Mouse (Mus musculus) testis, adult 2 months (tissue): ENCODE data around the gene Zbtb45. TPM values are rescaled to one million over a fixed set of nuclear protein-coding genes. Genes with fewer than 3 reads are reported as not detected.

ENCODE experiments used
- H3K27ac ChIP-seq: fragments of 200-500 bp; 2 replicates; pipeline ENCODE4 v1.5.1; 2012; ENCODE audit warnings: low read depth, low read length; ENCODE audit not compliant: control insufficient read depth, insufficient read depth
- H3K27me3 ChIP-seq: fragments of 200-500 bp; 2 replicates; pipeline ENCODE4 v1.6.1; 2012; ENCODE audit warnings: mild to moderate bottlenecking, low read length, moderate library complexity; ENCODE audit not compliant: control insufficient read depth, insufficient read depth
- H3K36me3 ChIP-seq: fragments of 200-500 bp; 2 replicates; pipeline ENCODE4 v1.6.1; 2012; ENCODE audit warnings: mild to moderate bottlenecking, low read length; ENCODE audit not compliant: control insufficient read depth, insufficient read depth
- H3K4me1 ChIP-seq: fragments of 200-500 bp; 2 replicates; pipeline ENCODE4 v1.6.1; 2012; ENCODE audit warnings: low read length; ENCODE audit not compliant: control insufficient read depth, insufficient read depth
- H3K4me3 ChIP-seq: fragments of 200-500 bp; 2 replicates; pipeline ENCODE4 v1.5.1; 2012; ENCODE audit warnings: low read depth, mild to moderate bottlenecking, low read length, moderate library complexity, mixed read lengths; ENCODE audit not compliant: control insufficient read depth
- CTCF ChIP-seq: fragments of 200-500 bp; IDR thresholded peaks from 2 replicates; pipeline ENCODE4 v1.5.1; 2012; ENCODE audit warnings: low read depth, mild to moderate bottlenecking, inconsistent platforms, low read length, moderate library complexity; ENCODE audit not compliant: control insufficient read depth, insufficient read depth, insufficient replicate concordance
- POLR2A ChIP-seq: fragments of 200-500 bp; IDR thresholded peaks from 2 replicates; pipeline ENCODE4 v1.6.1; 2012; ENCODE audit warnings: low read depth, mild to moderate bottlenecking, inconsistent platforms, low read length, moderate library complexity; ENCODE audit not compliant: control insufficient read depth
- polyA plus RNA-seq: library from polyadenylated mRNA; depleted of rRNA; stranded (reverse); fragments of >200 nt; gene quantifications from 2 replicates; pipeline ENCODE4 v1.2.3, GENCODE M21; 2012

Gene Zbtb45
- polyA plus RNA-seq, 1 experiment = 4.3 TPM

DNA sequence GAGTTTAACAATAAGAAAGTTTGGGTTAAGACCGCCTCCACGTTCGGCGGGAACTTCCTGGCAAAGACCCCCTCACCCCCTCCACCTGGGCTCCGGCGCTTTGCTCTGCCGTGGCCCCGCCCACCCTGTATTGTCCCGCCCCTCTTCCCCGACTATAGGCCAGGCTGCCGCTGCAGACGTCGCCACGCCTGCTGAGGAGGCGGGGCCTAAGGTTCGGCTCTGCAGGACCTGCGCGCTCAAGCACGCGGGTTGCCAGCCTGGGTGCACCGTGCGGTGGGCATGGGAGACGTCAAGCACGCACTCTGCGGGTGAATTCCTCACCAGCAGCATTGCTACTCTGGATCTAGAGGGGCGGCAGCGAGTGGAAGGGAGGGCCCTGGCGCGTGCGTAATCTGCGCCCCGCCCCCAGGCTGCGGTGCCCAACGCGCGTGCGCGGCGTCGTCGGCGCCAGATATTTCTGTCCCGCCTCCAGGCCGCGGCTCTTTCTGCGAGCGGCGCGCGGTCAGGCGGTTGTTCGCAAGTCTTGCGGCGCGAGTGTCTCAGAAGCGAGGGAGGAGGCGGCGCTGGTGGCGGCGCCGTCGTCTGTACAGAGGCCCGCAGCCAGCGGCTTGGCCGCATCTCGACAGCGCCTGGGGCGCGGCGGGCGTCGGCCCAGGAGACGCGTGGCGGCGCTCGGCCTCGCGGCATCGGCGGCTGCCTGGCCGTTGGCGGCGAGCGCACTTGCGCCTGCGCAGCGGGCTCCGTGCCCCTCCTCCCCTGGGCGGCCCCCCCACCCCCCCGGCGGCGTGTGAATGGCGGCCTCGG is 14.3 kb upstream of the Zbtb45 start:
- Histone ChIP-seq H3K27ac (peak overlapping the region; percentile 100), H3K36me3 (peaks cover 8% of the 10 kb centered on the region)
- no peak for TF ChIP-seq CTCF
- peak; percentile 93 for TF ChIP-seq POLR2A

GRCm38 (mm10) chr7:13022773-13023535 is 13.1 kb upstream of the Zbtb45 start:
- H3K36me3 ChIP-seq = peaks cover 2% of the 10 kb centered on the region
- H3K27me3 ChIP-seq = no peaks in the 10 kb centered on the region
- peak; percentile 59; the same call in 1 of the 2 replicates for TF ChIP-seq POLR2A
- TF ChIP-seq CTCF = no peak
- peak overlapping the region; percentile 75 for H3K4me3 ChIP-seq
- H3K27ac ChIP-seq = peak overlapping the region; percentile 87
- H3K4me1 ChIP-seq = peaks cover 5% of the 10 kb centered on the region

More for the DNA sequence above, 14.3 kb upstream of the Zbtb45 start:
- H3K4me1 ChIP-seq = peaks cover 5% of the 10 kb centered on the region
- H3K27me3 ChIP-seq = no peaks in the 10 kb centered on the region
- peak overlapping the region; percentile 97 for H3K4me3 ChIP-seq

- Histone ChIP-seq H3K36me3 (no peaks in the 10 kb centered on the region), H3K4me3 (no peak overlapping the region), H3K27ac (no peak overlapping the region), H3K4me1 (peaks cover 4% of the 10 kb centered on the region), H3K27me3 (no peaks in the 10 kb centered on the region)
- TF ChIP-seq POLR2A (no peak), CTCF (no peak)
Measured at GRCm38 (mm10) chr7:13015217-13015616, 5.4 kb upstream of the Zbtb45 start.

DNA sequence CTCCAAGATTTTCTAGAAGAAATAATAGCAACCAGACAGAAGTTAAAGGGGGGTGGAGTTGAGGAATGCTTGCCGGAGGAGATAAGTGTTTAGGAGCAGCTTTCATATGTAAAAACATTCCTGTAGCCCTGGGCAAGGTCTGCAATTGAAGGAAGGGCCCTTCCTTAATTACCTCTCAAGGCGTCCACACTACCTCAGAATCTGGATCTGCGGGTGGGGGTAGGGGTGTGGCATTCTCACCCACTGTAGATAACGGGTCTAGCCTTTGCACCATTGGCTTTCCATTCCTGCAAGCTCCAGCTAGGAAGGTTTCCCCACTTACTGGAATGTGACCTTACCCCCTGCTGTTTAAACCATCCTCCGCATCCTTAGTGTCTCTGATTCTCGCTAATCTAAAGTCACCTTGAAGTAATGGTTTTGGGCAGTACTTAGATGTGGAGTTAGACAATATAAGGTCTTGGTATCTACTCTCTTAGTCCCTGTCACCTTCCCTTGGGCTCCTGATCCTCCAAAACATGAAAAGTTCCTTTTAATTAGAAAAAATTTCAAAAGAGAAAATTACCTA is 4.5 kb upstream of the Zbtb45 start:
- no peak for TF ChIP-seq POLR2A
- no peak for TF ChIP-seq CTCF
- Histone ChIP-seq H3K36me3 (no peaks in the 10 kb centered on the region), H3K27me3 (no peaks in the 10 kb centered on the region), H3K4me1 (peaks cover 5% of the 10 kb centered on the region), H3K27ac (no peak overlapping the region), H3K4me3 (no peak overlapping the region)

- Histone ChIP-seq H3K4me3 (no peak overlapping the region), H3K27ac (no peak overlapping the region), H3K27me3 (no peaks in the 10 kb centered on the region), H3K4me1 (peaks cover 5% of the 10 kb centered on the region), H3K36me3 (no peaks in the 10 kb centered on the region)
- TF ChIP-seq CTCF (no peak), POLR2A (no peak)
Measured at GRCm38 (mm10) chr7:13013671-13014070, 3.8 kb upstream of the Zbtb45 start.

DNA sequence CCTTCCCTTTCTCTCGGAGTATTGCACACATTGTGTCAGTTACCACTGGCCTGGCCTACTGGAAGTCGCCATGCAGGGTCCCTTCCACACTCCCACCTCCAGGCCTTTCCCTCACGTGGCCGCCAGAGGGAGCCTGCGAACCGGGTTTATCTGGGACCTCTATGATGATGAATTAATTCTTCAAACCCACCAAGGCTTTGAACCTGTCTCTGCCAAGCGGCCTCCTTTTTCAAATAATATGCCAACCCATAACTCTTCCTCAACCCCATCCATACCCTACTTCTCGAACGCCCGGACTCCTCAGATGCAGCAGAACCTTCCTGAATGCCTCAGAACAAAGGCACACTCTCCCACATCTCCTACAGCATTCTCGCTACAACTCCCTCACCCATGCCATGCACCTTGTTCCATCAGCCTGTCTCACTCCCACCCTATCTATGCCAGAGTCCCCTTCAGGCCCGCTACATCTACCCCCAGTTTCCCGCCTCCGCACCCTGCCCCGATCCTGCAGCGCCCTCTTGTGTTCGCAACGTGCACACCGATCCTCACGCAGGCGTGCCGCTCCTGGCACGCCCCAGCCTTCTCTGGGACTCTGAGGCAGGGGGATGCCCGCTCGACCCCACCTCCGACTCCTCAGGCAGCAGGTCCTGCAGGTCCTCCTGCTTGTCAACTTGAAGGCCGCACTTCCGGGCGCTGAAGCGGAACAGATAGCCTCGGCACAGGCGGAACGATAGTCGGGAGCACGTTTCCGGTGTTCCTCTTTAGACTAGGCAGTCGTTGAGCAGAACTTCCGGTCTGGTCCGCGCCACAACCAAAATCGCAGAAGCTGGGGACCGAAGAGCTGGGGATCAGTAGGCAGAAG is 460 bp downstream of the Zbtb45 start:
- Histone ChIP-seq H3K27me3 (no peaks in the 10 kb centered on the region), H3K4me1 (peaks cover 11% of the 10 kb centered on the region), H3K36me3 (no peaks in the 10 kb centered on the region), H3K27ac (peak overlapping the region; percentile 76), H3K4me3 (peak overlapping the region; percentile 93)
- TF ChIP-seq CTCF (peak; percentile 83), POLR2A (no peak)

- Histone ChIP-seq H3K27me3 (no peaks in the 10 kb centered on the region), H3K4me3 (no peak overlapping the region), H3K36me3 (no peaks in the 10 kb centered on the region), H3K4me1 (peaks cover 11% of the 10 kb centered on the region), H3K27ac (no peak overlapping the region)
- TF ChIP-seq POLR2A = no peak
- TF ChIP-seq CTCF = no peak
Measured at GRCm38 (mm10) chr7:13007341-13008092, 2.3 kb downstream of the Zbtb45 start.
